Mouse (Mus musculus) CD8-positive naive resting alpha-beta T cell, adult 2 months (primary cell): ENCODE data around the gene Rhox2c.
"Not testable (repeated sequence)": the region's sequence is repeated elsewhere in the genome, so short reads cannot be mapped to it uniquely, and the experiment has no call there.

Source experiments
- DNase-seq, 2 experiments: peaks; one replicate each; pipeline ENCODE4 v3.0.0; 2022; ENCODE audit warnings: low read depth in 2 of 2, low spot score in 2 of 2

The Rhox2c gene

DNA sequence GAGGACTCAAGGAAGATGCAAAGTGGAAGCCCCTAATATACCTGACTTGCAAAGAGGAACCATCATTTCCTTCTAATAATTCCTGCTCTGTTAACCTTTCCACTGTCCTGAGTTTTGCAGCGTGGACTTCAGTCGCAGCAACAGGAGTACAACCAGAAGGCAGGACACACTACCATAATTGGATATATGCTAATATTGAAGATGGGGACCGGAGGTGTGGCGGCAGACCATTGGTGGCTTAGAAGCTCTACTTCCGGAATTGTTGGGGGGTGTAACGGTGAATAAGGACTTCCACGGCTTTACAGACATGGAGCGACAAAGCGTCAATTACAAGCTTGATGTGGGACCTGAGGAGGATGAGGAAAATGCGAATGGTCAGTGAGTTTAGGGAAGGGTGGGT, at the start of gene Rhox2c:
Gene Rhox2c (plus strand): TSS at position 301 of the 400 bp plus-strand sequence.
- not testable (repeated sequence) for DNase-seq

GRCm38 (mm10) chrX:37411767-37412166, 41.7 kb upstream of the Rhox2c start, which contains the start of gene Rhox2b:
Rhox2b (plus strand) TSS chrX:37412067.
- DNase-seq: not testable (repeated sequence)

DNA sequence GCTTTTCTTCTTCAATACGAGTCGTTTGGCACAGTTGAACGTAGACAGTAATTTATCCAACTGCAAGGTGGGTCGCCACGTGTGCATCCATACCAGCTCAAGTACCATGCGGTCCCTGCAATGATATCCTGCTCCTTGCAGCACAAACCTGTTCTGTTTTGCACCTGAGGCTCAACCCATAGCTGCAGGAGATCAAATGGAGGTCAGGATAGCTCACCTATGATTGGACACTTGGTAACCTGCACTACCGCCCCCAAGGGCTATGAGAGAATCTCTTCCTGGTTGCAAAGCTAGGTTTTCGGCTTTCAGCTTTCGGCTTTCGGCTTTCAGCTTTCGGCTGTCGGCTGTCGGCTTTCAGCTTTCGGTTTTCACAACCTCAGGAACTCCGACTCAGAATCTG, 21.3 kb upstream of the Rhox2c start, which contains the start of gene Rhox4b:
Gene Rhox4b (plus strand): TSS at position 301 of the 400 bp plus-strand sequence.
- not testable (repeated sequence) for DNase-seq

DNA sequence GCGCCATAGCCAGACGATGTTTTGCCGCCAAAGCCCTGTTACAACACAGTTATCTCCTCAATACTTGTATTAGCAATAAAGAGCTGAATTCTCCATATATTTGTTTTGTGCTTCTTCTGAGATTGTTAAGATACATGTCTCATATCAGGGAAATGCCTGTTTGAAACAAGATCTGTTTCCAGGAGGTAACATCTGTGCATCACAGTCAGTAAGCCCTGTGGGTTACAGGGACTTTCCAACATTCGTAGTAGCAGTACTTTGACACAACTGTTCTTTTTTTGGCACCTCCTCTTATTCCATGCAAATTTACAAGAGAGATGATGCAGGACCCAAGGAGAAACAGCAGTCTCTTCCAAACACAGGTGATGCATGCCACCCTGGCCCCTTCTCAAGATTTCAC, 4.8 kb downstream of the Rhox2c start, which contains the start of gene Rhox3c:
Gene Rhox3c (plus strand): TSS at position 301 of the 400 bp plus-strand sequence.
- not testable (repeated sequence) for DNase-seq

GRCm38 (mm10) chrX:37480037-37480436, 26.6 kb downstream of the Rhox2c start, which contains the start of gene Rhox4c:
Rhox4c (plus strand) TSS chrX:37480337.
- DNase-seq: not testable (repeated sequence)

GRCm38 (mm10) chrX:37514059-37514458, 60.6 kb downstream of the Rhox2c start, which contains the start of gene Rhox4d:
Rhox4d (plus strand) TSS chrX:37514359.
- DNase-seq: not testable (repeated sequence)
